Mouse (Mus musculus) left cerebral cortex, adult 2 months (tissue): ENCODE measurements at regions not wholly inside any gene's neighbourhood (a gene's known extent, or its start where the extent isn't known, plus 50 kb on each side); places are given as distances from the start of the nearest gene placed in this dataset.

Experiments
- DNase-seq, 2 experiments: peaks; one replicate each; pipeline ENCODE4 v3.0.0; 2021 to 2022; ENCODE audit warnings: low spot score in 2 of 2, mixed read lengths in 1 of 2; ENCODE audit errors: extremely low spot score in 1 of 2
- H3K27ac ChIP-seq: fragments of 200-600 bp; 2 replicates; pipeline ENCODE4 v1.8.1; 2022
- H3K4me3 ChIP-seq: fragments of 200-600 bp; 2 replicates; pipeline ENCODE4 v1.8.1; 2022
- CTCF ChIP-seq: fragments of 200-600 bp; IDR thresholded peaks from 2 replicates; pipeline ENCODE4 v1.8.1; 2022; ENCODE audit warnings: antibody characterized with exemption, mild to moderate bottlenecking, moderate library complexity
- intact Hi-C: fragments of 180-260 bp; cut with DNase I; formaldehyde crosslinking; loops from one replicate; pipeline ENCODE4 v1.15.1; 2025

DNA sequence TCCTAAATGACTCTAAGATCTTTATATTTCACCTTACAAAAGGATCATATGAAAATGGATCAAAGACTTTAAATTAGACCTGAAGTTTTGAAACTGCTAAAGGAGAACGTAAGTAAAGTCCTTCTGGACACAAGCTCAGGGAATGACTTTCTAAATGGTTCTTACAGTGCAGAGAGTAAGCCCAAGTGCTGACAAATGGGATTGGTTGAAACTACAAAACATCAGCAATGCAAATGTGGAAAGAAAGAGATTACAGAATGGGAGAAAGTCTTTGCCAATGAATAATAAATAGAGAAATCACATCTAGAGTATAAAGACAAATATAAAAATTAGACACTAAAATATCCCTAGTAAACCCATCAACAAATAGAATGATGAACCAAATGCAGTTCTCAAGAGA is 263.9 kb downstream of the Atp10a start:
- no peak for DNase-seq
- Histone ChIP-seq H3K4me3 (no peak overlapping the region), H3K27ac (no peak overlapping the region)
- no peak for TF ChIP-seq CTCF
- intact Hi-C loops, result loop anchor here (5.0 kb wide), 1 partner anchor 78 kb away; no protein-coding TSS in a partner anchor

DNA sequence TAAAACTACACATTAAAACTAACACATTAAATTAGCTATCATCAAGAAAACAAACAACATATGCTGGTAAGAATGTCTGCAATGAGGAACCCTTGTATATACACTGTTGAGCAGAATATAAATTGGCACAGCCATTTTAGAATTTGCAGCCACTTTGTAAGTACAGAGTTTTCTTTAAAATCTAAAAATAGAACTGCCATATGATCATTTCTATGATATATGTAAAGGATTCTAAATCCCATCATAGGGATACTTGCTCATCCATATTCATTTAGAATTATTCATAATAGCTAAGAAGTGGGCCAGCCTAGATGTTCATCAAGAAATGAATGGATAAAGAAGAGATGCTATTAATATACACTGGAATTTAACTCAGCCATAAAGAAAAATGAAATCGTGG is 264.3 kb downstream of the Atp10a start:
- Histone ChIP-seq H3K27ac (no peak overlapping the region), H3K4me3 (no peak overlapping the region)
- intact Hi-C loops, result loop anchor here (5.0 kb wide), 1 partner anchor 78 kb away; no protein-coding TSS in a partner anchor
- no peak for DNase-seq
- no peak for TF ChIP-seq CTCF

DNA sequence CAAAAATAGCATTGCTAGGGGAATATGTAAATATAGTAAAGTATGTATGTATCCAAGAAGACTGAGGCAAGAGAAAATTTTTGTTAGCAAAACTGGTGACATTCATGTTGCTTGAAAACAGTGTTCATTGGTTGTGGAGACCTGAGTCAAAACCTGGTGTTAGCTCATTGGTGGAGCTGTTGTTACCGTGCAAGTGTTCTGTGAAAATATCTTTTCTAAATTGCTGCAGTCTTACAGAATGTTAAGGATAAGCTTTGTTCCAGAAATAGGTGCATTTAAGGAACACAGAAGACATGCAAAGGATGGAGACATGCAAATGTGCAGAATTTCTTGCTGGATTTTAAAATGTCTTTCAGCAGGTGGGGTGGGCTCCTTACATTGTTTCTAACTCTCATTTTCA is 269.0 kb downstream of the Atp10a start:
- no peak overlapping the region for H3K4me3 ChIP-seq
- intact Hi-C loops, result loop anchor here (5.0 kb wide), 1 partner anchor 83 kb away; no protein-coding TSS in a partner anchor
- H3K27ac ChIP-seq, result peak overlapping the region; percentile 57; the same call in 1 of the 2 replicates
- TF ChIP-seq CTCF, result no peak
- no peak for DNase-seq

DNA sequence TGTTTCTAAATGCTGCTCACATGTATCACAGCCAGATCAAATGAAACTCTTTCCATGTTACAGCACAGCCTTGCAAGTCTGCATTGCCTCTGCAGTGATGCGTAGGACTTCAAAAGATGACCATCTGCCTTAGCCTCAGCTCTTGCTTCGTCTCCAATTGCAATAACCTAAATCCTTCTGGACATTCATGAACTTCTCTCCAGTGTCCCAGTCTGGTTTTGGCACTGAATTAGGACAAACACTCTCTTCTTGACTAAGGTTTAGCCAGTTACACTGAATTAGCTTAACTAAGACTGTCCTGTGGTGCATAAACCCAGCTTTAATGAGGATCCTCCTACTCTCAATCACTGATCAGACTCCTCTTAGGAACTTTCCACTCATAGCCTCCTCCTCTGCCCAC is 269.4 kb downstream of the Atp10a start:
- intact Hi-C loops, result no loop called here
- H3K4me3 ChIP-seq, result no peak overlapping the region
- peak overlapping the region; percentile 57; the same call in 1 of the 2 replicates for H3K27ac ChIP-seq
- TF ChIP-seq CTCF, result no peak
- DNase-seq, result peak in 1 of 2 experiments; percentile 12

DNA sequence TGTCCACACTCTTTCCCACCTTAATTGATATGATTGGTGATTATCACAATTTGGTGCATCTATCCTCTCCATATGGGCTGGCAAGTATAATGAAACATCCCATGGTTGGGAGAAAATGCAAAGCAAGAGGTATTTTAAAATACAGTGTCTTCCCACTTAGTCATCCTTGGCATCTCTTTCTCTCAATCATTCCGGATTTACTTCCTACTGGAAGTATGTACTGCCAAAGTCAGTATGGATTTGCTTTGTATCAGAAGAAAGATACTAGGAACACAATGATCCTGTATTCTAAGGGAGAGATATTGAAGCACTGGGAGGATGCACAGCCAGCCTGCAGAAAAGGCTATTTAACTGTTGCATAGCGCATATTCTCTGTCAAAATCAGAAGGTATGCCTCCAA is 271.1 kb upstream of the Ube3a start:
- Histone ChIP-seq H3K27ac (no peak overlapping the region), H3K4me3 (no peak overlapping the region)
- no peak for TF ChIP-seq CTCF
- no peak for DNase-seq
- intact Hi-C loops, result no loop called here

DNA sequence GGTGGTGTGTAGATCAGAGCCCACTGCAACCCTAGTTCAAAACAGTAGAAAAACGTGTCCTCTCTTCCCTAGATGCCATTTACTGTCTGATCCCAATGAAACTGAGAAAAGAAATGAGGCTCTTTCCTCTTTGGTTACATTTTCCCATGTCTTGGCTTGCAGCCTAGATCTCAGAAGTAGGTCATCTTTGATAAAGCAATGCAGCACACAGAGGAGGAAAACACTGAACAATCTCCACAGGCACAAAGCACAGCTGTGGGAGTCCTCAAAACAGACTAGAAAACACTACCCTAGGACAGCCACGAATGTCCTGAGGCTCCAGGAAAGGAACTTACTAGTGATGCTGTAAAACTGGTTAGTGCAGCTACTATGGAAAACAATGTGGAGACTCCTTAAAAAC is 221.4 kb upstream of the Ube3a start:
- no peak overlapping the region for H3K27ac ChIP-seq
- DNase-seq, result peak; percentile 14
- no peak overlapping the region for H3K4me3 ChIP-seq
- no peak for TF ChIP-seq CTCF
- intact Hi-C loops, result no loop called here

DNA sequence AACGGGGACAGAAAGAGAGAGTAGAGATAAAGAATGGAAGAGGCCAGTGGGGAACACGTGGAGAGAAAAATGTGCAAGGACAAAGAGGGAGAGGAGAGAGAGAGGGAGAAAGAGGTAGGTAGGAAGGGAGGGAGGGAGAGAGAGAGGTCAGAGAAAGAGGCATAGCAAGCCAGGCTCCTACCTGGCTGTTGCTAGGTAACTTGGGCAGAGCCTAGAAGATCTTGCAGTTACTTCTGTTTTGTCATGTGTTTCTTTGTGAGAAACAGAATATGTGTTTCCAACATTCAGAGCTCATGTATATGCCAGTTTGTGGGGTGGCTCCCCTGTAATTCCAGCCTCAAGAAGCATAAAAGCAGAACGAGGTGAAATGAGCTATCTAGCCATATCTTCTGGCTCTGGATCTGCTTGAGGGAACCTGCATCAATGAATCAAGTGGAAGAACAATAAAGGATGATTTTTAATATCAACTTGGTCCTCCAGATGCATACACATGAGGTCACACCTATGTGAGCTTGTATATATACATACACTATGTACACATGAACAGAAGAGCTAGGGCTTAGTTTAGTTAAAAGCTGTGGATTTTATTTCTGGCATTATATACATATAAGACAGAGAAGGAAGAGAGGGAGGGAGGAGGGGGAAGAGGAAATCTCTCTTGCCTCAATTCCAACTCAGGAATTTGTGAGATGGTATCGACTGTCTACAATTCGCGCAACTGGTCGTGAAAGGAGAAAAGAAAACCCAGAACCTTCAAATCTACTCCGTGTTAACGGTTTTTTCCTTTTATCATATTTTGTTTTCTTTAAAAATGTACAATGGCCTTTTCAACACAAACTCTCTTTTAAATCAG is 214.9 kb upstream of the Ube3a start:
- intact Hi-C loops, result no loop called here
- Histone ChIP-seq H3K4me3 (no peak overlapping the region), H3K27ac (no peak overlapping the region)
- no peak for DNase-seq
- TF ChIP-seq CTCF, result no peak

DNA sequence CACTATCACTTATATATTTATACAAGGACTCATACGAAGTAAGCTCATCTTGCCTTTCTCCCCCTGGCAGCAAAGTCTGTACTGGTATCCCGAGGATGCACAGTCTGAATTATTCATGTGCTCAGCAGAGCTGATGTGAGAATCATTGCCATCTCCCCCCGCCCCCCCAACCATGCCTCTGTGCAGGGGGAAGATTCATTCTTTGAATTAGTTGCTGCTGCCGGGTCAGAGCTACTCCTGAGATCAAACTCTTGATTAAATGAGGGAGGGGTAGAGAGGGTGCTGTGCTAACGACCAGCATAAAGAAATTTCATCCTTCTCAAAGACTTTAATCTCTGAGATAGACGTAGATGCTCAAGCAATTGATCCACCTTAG is 214.3 kb upstream of the Ube3a start:
- no peak for DNase-seq
- Histone ChIP-seq H3K4me3 (no peak overlapping the region), H3K27ac (no peak overlapping the region)
- TF ChIP-seq CTCF, result no peak
- intact Hi-C loops, result no loop called here

DNA sequence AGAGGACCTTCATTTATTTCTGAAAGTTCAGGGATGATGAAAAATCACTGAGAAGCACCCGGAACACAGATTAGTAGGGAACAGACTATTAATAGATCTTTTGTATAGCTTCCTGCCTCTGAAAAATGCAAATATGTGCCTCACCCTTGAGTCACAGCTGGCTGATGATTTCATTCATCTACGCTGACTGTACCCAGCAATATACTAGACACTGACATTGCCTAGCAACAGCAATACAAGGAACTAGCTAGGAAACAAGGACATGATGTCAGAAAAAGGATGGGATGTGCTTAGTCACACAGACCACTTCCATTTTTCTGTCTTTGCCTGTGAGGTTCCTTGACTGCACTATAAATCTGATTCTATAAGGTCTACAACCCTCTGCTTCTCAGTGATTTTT is 201.1 kb upstream of the Ube3a start:
- H3K27ac ChIP-seq, result no peak overlapping the region
- H3K4me3 ChIP-seq, result no peak overlapping the region
- peak in 1 of 2 experiments; percentile 25 for DNase-seq
- intact Hi-C loops, result loop anchor here (5.0 kb wide), 1 partner anchor 185 kb away; no protein-coding TSS in a partner anchor
- no peak for TF ChIP-seq CTCF
